Mouse (Mus musculus) mature B cell (primary cell): Measurements from ENCODE around the gene Oprl1.

ENCODE experiments used
- in situ Hi-C: fragments of 300-500 bp; cut with MboI; formaldehyde crosslinking; loops from 2 replicates; pipeline ENCODE4 v1.14.3; 2019

The Oprl1 gene

GRCm38 (mm10) chr2:181714903-181715326, at the start of gene Oprl1:
TSS of gene Oprl1 (plus strand) at chr2:181715016.
- in situ Hi-C loops: no loop called here

- in situ Hi-C loops: no loop called here
Observed at GRCm38 (mm10) chr2:181670285-181670912, 44.4 kb upstream of the Oprl1 start.

- in situ Hi-C loops: no loop called here
Observed at GRCm38 (mm10) chr2:181670913-181671311, 43.9 kb upstream of the Oprl1 start.

- in situ Hi-C loops: no loop called here
Observed at GRCm38 (mm10) chr2:181671326-181671725, 43.5 kb upstream of the Oprl1 start, which contains the start of gene Sox18. TSS of gene Sox18 (minus strand) at chr2:181671640.

- in situ Hi-C loops: no loop called here
Observed at GRCm38 (mm10) chr2:181671984-181672383, 42.8 kb upstream of the Oprl1 start.

- in situ Hi-C loops: no loop called here
Observed at GRCm38 (mm10) chr2:181673501-181673900, 41.3 kb upstream of the Oprl1 start.

GRCm38 (mm10) chr2:181674934-181675333, 39.9 kb upstream of the Oprl1 start:
- in situ Hi-C loops: no loop called here

GRCm38 (mm10) chr2:181675454-181675853, 39.4 kb upstream of the Oprl1 start:
- in situ Hi-C loops: no loop called here

GRCm38 (mm10) chr2:181676424-181676823, 38.4 kb upstream of the Oprl1 start:
- in situ Hi-C loops: no loop called here

- in situ Hi-C loops: no loop called here
Observed at GRCm38 (mm10) chr2:181677096-181677754, 37.6 kb upstream of the Oprl1 start.

GRCm38 (mm10) chr2:181677755-181678098, 37.1 kb upstream of the Oprl1 start:
- in situ Hi-C loops: no loop called here

GRCm38 (mm10) chr2:181678780-181679179, 36.0 kb upstream of the Oprl1 start:
- in situ Hi-C loops: no loop called here

- in situ Hi-C loops: no loop called here
Observed at GRCm38 (mm10) chr2:181679951-181680715, 34.7 kb upstream of the Oprl1 start, which contains the start of gene Tcea2. TSS of gene Tcea2 (plus strand) at chr2:181680310.

GRCm38 (mm10) chr2:181680716-181681117, 34.1 kb upstream of the Oprl1 start:
- in situ Hi-C loops: no loop called here

GRCm38 (mm10) chr2:181681978-181682377, 32.8 kb upstream of the Oprl1 start:
- in situ Hi-C loops: no loop called here

- in situ Hi-C loops: no loop called here
Observed at GRCm38 (mm10) chr2:181683381-181683780, 31.4 kb upstream of the Oprl1 start.

GRCm38 (mm10) chr2:181684713-181685112, 30.1 kb upstream of the Oprl1 start:
- in situ Hi-C loops: no loop called here

GRCm38 (mm10) chr2:181685686-181686085, 29.1 kb upstream of the Oprl1 start:
- in situ Hi-C loops: no loop called here

- in situ Hi-C loops: no loop called here
Observed at GRCm38 (mm10) chr2:181687586-181687985, 27.2 kb upstream of the Oprl1 start.

GRCm38 (mm10) chr2:181689466-181690160, 25.2 kb upstream of the Oprl1 start:
- in situ Hi-C loops: no loop called here

GRCm38 (mm10) chr2:181691083-181691482, 23.7 kb upstream of the Oprl1 start:
- in situ Hi-C loops: no loop called here

GRCm38 (mm10) chr2:181691571-181691970, 23.2 kb upstream of the Oprl1 start:
- in situ Hi-C loops: no loop called here
